Mouse (Mus musculus) retina, postnatal 1 day (tissue): ENCODE results near the gene Mttp.
A peak's percentile ranks its signal among the peaks of the same experiment; 100 is the strongest.

Experiments
- DNase-seq: peaks from one replicate; pipeline ENCODE4 v3.0.0-alpha.2; 2012

Gene Mttp

GRCm38 (mm10) chr3:138133916-138134315 lies 10.9 kb downstream of the Mttp start:
- no peak for DNase-seq

GRCm38 (mm10) chr3:138133463-138133862 lies 11.3 kb downstream of the Mttp start:
- no peak for DNase-seq

- no peak for DNase-seq
Measured at GRCm38 (mm10) chr3:138131168-138131567, 13.6 kb downstream of the Mttp start.

GRCm38 (mm10) chr3:138130692-138131091 lies 14.1 kb downstream of the Mttp start:
- no peak for DNase-seq

DNA sequence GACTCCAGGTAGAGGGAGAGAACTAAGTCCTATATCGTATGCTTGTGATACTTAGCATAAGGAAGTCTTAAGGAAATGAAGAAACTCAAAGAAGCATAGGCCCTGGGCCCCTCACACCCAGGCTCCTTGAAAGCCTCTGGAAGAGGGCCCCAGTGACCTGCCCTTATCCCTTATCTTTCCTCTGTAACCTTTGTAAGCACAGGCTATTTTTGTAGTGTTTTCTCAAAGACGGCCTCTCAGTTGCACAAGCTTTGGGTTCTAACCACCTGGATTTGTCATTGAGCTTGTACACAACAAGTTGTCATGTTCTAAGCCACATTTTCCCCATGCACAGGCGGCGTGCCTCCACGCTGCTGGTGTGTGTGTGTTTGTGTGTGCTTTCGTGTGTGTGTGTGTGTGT lies 15.7 kb downstream of the Mttp start:
- no peak for DNase-seq

DNA sequence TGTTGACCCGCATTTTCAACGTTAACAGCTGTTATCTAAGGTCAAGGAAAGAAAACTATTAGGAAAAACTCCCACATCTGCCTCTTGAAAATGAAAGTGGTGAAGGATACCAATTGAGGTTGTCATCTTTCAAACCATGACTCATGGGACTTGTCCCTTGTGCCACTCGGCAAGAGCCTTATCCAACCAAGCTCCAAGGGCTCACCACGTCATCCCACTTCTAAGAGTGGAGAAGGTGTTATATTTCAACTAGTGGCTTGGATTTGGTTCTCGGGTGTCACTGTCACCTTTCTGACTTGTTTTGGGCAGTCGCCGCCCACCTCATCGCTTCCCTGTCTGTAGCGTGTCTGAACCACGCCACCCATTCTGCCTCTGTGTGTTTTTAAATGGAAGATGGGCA lies 20.9 kb downstream of the Mttp start:
- no peak for DNase-seq

DNA sequence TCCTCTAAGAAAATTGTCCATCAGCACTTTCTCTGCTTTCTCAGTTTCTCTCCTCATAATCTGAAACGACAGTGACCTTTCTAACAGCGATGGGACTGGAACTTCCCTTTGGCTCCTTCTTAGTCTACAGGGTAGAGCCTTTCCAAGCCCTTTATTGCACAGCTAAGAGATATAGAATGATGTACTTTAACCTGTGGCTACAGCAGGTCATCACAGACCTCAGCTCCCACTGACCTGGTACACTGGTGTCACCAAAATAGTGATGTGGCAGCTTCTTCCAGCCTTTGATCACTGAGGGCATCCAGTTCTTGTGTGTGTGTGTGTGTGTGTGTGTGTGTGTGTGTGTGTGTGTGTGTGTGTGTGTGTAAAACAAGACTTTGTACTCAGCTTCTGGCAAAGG lies 23.3 kb downstream of the Mttp start:
- no peak for DNase-seq

DNA sequence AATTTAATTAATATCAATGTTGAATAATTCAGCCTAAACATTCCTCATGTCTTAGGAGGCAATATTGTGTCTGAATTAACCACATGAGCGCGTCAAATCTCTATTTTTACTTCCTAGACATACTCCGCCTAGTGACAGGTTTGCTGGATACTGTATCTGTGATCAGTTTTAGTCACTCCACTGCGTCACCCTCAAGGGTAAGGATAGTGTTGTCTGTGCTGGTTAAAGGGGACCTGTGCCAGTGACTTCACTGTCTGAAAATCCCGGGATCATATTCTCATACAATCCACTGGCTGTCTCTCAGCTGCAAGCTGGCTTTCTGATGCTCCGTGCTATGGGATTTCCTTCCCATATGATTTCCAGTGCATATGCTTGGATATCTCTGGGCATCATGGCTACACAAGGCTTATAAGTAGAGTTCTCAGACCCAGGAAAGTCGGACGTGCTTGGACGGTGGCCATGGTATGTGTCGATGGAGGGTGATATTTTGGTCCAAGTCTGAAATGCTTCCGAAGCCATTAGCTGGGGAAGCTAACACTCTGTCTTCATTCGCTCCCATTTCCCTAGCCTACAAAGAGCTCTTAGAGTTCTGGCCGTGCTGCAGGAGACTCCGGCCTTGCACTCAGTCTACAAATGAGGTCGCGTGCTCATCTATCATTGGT lies 25.2 kb downstream of the Mttp start:
- no peak for DNase-seq

DNA sequence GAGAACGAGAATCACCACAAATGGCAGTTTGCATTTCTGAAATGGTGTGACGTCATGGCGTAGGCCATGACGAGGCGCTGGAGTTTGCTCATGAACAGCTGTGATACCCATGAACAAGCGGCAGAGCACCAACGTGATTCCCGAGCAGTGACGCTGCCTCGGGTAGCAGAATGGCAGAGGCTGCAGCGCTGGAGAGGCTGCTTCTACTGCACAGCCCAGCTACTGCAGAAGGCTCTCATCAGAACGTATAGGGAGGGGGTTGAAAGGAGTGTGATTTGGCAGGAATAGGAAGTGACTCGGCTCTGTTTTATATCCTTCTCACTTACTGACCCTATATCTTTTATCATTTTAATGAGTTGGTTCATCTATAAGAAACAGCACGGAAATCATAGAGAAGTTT lies 25.9 kb downstream of the Mttp start:
- no peak for DNase-seq

DNA sequence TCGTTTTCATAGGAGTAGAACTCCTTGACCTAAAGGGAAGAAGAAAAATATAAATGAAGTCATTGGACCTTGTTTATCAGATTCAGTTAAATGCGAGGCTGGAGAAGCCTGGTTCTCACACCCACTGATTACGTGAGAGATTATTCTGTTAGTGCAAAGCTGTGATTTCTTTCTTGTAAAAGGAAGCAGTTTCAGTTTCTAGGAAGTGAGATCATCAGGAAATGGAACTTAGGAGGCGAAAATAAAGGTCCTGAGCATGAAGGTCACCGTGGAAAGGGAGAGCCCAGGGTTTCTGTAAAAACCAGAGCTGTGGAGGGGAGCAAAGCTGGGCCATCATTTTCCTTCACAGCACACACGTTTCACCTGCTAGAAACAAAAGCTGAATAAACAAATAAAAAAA lies 26.4 kb downstream of the Mttp start:
- no peak for DNase-seq

- no peak for DNase-seq
Measured at GRCm38 (mm10) chr3:138116871-138117270, 27.9 kb downstream of the Mttp start.

- DNase-seq, result no peak
Measured at GRCm38 (mm10) chr3:138114106-138114505, 30.7 kb downstream of the Mttp start.

DNA sequence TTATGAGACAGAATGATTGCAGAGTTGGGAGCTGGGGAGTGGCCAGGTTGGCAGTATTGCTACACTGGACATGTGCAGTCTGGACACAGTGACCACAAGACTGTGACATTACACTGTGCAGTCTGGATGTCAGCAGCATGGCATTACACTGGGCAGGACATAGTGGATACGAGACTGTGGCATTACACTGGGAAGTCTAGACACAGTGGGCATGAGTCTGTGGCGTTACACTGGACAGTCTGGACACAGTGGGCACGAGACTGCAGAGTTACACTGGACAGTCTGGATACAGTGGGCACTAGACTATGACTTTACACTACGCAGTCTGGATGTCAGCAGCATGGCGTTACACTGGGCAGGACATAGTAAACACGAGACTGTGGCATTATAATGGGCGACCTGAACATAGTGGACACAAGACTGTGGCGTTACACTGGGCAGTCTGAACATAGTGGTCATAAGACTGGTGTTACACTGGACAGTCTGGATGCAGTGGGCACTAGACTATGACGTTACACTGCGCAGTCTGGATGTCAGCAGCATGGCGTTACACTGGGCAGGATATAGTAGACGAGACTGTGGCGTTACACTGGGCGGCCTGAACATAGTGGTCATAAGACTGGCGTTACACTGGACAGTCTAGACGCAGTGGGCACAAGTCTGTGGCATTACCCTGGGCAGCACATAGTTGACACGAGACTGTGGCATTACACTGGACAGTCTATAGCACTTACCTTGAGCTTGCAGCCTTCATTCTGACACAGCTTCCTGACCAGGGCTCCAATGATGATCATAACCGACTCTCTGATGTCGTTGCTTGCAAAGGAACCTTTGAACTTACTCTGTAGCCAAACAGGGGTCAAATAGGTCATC lies 33.6 kb downstream of the Mttp start:
- DNase-seq, result no peak

GRCm38 (mm10) chr3:138106887-138107286 lies 37.9 kb downstream of the Mttp start:
- no peak for DNase-seq

DNA sequence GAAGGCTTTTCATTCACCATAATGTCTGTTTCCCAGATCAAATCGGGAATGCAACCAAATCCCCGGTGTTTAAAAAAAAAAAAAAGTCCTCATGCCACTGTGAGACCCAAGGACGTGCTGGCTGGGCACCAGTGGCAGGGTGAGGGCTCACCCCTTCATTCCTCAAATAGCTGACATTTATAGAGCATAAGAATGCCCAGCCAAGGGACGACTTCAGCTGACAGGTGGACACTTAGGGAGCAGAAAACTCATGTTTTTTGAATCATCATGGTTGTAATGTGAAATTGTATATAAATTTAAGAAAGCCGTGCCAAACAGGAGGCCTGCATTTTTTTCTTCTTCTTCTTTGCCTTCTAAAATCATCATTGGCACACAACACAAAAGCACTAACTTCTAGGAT lies 39.7 kb downstream of the Mttp start:
- no peak for DNase-seq

DNA sequence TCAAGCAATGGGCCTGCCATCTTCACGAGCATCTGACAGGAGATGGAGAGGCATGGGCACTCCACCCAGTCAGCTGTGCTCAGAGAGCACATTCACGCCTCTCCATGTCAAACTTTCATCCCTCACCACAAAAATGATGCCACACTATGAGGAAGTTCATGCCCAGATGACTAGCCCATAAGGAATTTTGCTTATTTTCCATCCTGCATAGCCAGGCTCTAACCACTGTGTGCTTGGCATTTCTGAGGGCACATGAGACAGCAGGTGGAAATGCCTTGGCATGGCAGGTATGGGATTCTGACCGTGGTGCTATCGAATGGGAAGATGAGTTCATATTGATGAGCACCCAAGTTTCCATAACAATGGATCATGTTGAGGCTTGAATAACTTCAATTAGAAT lies 41.1 kb downstream of the Mttp start:
- DNase-seq, result no peak

- no peak for DNase-seq
Measured at GRCm38 (mm10) chr3:138101936-138102335, 42.8 kb downstream of the Mttp start.

GRCm38 (mm10) chr3:138097718-138098117 lies 47.0 kb downstream of the Mttp start:
- DNase-seq, result no peak

DNA sequence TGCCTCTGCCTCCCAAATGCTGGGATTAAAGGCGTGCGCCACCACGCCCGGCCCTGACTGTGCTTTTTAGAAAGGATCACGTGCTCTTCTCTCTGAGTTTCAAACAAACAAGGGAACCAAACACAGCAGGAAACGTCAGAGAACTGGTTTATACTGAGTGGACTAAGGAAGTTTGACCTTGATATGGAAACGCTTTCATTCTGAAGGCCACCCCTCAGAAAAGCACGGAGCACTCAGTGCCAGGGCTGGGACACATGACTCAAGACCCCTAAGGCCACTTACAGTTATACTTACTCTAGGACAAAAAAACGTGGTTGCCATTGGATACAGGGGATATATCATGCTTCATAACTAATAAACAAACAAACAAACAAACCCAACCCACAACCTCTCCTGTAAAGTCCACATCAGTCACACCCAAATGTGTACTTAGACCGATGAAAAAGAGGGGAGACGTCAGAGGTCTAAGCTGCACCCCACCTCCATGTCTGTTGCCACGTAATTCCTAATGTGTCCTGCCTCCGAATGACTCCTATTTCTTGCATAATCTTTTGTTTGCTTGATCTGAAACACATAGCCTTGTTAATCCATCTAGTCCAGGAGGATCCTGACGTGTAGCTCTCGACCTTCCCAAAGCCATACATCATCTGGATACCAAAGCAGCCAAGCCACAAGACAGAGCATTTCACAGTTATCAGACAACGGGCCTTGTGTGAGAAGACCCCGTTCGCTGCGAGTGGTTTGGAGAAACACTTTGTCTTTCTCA lies 48.3 kb downstream of the Mttp start:
- DNase-seq, result no peak

GRCm38 (mm10) chr3:138095718-138096117 lies 49.0 kb downstream of the Mttp start:
- DNase-seq, result peak; percentile 58

DNA sequence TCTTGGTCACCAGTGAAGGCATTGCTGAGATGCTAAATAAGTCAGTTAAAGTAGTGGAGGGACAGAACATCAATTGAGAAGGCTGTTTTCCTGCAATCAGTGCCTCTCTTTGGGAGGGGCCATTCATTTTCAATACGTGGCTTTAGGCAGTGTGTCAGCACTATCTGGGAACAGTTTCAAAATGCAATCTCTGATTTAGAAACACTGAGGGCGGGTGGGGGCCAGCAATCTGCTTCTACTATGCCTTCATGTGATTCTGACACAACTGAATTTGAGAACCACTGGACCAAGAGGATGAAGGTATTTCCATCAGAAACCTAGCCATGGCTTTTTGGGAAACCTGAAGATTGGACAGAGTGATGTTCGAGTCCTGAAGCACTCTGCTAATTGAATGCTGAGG lies 49.5 kb downstream of the Mttp start:
- DNase-seq, result no peak

DNA sequence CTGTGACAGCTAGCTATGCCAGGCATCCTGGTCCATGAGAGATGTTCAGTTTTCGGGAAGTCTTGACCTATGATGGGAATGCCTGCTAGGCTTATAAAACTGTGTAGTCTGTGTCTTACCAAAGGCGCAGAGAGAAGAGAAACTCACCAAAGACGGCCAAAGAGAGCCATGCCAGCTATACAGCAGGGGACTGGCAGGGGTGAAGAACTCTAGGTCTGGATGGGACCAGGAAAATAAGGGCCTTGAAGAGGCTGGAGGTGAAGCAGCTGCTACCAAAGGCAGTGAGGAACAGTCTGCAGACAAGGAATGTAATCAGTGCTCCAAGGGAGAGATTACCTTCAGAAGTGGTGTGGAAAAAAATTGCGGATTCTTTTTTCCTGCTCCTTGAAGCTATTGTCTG lies 60.9 kb downstream of the Mttp start:
- DNase-seq, result no peak

DNA sequence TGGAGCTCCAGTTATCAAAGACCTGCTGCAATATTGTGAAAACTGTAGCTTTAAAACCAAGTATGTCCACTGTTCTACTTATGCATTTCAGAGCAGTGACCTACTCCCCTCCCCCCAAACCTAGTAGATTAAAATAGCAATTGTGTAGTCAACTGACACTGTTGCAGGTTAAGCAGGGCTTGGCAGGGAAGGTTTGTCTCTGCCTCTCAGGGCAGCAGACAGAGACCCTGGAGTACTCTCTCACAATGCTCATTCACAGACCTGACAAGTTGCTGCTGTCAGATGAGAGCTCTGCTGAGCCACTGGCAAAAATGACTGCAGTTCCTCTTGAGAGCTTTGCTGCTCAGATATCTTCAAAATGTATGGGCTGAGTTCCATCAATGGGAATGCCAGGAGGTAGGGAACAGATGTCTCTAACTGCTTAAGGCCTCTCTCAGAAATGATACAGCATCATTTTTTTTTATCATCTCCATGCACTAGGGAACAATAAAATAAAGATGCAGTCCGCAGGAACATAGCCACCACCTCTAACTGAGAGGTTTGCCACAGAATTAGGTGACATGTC lies 61.6 kb downstream of the Mttp start:
- DNase-seq, result no peak
